Mouse (Mus musculus) fat pad, adult 2 months (tissue): ENCODE results near the gene Eef2k.

Experiments used
- DNase-seq: peaks from one replicate; pipeline ENCODE4 v3.0.0-alpha.2; 2011; ENCODE audit warnings: low read depth, low spot score; ENCODE audit errors: extremely low read depth

Eef2k gene

GRCm38 (mm10) chr7:120842345-120843036, at the start of gene Eef2k:
TSS of gene Eef2k (plus strand) at chr7:120842831.
- no peak for DNase-seq

DNA sequence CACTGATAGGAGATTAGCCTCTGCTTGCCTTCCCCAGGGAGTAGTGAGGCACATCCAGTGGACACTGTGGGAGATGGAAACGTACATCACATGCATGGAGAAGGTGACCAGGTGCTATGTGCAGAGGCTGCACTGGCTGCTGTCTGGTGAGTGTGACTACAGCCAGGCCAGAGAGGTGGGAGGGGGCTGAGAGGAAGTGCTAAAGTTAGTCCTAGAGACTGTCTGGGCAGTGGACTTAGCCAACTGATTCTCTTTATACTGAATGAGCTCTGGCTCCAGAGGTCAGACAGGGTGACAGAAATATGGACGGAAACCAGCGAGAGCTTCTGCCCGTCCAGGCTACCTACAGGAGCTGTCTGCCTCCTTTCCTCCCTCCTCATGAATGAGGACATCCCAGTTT, 47.1 kb upstream of the Eef2k start:
- no peak for DNase-seq

GRCm38 (mm10) chr7:120796369-120796768, 46.3 kb upstream of the Eef2k start:
- DNase-seq = no peak

GRCm38 (mm10) chr7:120803268-120803667, 39.4 kb upstream of the Eef2k start:
- no peak for DNase-seq

- DNase-seq = no peak
These were observed 32.9 kb upstream of the Eef2k start for GRCm38 (mm10) chr7:120809705-120810104.

- no peak for DNase-seq
These were observed 30.7 kb upstream of the Eef2k start, which contains the start of gene Gm5737 for GRCm38 (mm10) chr7:120811834-120812415. TSS of gene Gm5737 (plus strand) at chr7:120812365.

DNA sequence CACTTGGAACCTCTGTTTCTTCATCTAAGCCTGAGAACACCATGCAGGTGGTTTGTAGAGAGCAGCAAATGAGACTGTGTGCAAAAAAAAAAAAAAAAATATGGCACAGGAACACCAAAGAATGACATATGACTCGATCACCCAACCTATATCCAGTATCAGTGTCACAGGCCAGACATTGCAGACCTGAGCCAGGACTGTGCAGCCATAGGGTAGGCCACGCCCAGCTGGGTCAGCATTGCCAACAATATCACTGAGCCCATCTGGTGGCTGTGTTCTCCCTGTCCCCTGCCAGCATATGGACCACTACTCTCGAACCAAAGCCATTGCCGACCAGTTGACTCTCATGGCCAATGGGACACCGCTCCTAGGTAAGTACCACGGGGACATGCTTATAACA, 25.1 kb upstream of the Eef2k start:
- DNase-seq = no peak

DNA sequence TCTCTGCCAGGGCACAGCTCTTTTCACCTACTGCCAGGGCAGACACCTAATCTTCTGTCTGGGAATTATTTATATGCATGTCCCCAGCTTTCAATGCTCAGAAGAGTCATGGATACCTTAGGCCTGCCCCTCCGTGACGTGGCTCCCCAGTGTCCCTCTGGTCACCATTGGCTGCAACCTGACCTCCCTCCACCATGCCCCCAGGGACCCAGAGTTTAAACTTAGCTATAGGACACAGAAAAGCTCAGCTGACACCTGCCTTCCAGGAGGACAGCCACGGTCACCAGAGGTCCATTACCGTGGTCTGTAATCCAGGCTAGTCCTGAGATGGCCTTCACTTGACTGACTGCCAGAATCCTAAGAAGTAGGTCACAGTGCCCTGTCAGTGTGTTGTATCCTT, 23.2 kb upstream of the Eef2k start:
- DNase-seq = no peak

DNA sequence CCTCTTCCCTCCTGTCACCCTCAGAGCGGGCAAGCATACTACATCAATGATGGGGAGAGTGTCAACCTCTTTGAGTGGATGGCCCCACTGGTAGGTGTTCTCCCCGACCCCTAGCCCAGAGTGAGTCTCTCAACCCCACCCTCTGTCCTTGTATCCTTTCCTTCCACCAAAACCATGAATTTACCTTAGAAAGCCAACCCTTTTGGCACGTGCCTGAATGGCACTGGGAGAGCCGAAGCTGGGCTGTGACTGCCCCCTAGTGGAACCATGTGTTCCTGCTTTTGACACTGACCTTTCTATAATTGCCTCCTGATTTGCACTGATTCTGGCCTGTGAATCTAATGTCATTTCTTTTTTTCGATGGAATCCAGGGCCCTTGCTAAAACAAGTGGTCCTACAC, 19.4 kb upstream of the Eef2k start:
- no peak for DNase-seq

- DNase-seq = no peak
These were observed 17.5 kb upstream of the Eef2k start for GRCm38 (mm10) chr7:120825097-120825496.

DNA sequence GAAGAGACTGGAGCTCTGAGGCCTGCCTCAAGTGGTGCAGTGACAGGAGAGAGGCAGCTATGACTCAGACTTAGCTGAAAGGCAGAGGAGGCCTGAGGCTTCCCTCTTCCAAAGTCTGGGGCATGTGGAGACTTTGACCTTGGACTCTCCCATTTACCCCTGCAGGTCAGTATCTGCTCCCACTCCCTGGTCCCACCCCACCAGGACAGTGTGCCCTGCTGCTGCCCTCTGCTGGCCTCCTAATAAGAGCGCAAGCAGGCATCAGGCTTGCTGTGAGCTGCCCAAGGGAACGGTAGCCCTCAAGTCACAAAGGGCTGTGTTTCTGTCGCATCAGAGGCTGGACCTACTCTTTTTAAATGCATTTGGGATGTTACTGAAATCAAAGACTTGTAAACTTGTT, 16.2 kb upstream of the Eef2k start:
- DNase-seq = no peak

DNA sequence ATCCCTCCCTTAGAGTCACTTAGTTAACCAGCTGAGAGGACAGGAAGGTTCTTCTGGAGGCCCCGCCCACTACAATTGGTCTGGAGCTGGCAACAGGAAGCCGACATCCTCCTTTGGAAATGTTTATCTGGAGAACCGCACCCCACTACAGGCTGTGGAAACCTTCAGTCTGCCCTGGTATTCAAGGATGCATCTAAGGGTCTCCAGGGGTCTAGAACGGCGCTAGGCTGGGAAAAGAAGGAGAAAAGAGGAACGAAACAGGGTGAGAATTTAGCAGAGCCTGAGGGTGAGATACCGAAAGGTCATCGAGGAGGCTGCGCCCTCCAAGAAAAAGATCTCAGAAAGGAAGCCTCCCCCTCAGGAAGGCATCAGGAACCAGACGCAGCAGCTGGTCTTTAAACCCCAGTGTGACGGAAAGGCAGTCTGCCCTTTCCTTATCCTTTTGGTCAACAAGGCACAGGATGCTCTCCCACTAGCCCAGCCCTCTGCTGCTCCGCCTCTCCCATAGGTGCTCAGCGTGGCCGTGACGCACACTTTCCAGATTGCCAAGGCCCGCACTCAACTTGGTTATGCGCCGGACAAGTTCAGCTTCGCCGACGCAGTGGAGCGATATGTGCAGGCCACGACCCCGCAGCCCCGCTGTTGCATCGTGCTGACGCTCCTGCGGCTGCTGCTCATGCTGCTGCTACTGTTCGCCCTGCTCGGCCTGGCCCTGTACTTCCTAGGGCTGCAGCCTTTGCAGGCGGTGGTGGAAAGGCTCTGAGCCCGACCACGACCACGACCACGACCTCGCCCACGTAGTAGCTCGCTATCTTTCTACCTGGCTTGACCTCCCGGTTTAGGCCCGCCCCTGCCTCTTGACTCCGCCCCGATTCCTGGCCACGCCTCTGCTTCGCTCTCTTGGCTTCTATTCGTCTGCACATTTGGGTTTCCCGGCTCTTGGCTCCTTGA, 11.9 kb upstream of the Eef2k start:
- no peak for DNase-seq

GRCm38 (mm10) chr7:120834426-120834825, 8.2 kb upstream of the Eef2k start:
- DNase-seq = no peak

DNA sequence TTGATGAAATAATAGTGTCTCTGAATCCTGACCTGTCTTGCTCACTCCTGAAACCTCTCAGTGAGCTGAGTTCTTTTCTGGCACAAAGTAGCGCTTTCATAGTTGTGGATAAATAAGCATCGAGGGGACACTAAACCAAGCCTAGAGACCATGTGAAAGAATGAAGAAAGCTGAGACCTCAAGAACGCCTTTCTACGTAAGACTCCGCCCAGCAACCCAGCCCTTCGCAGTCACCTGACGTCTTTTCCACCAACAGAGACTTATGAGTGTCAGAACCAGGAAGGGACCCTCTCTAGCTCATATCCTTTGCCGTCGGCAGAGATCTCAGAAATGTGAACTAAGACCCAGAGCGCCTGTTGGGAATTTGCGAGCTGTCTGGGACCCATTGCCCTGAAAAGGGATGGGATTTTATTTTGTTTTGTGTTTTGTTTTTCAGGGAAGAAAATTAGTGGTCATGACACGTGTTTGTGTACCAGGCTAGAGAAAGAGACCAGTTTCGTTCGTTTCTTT, 7.7 kb upstream of the Eef2k start:
- no peak for DNase-seq

- no peak for DNase-seq
These were observed 6.9 kb upstream of the Eef2k start for GRCm38 (mm10) chr7:120835449-120836359.

DNA sequence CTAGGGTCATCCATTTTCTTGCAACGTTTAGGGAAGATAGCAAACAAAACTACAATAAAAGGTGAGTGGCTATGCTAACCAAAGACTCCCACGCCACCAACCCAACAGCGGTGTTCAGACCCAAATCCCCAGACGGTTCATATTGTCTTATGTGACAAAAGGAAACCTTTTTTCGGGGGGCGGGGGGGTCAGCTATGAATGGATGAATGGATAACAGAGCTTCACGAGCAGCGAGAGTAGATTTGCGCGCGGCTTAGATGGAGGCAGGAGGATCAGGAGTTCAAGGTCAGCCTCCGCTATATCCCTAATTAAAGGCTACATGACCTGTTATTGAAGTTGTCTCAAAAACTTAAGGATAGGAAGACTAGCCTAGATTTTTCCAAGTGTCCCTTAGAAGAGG, 6.3 kb upstream of the Eef2k start:
- no peak for DNase-seq

DNA sequence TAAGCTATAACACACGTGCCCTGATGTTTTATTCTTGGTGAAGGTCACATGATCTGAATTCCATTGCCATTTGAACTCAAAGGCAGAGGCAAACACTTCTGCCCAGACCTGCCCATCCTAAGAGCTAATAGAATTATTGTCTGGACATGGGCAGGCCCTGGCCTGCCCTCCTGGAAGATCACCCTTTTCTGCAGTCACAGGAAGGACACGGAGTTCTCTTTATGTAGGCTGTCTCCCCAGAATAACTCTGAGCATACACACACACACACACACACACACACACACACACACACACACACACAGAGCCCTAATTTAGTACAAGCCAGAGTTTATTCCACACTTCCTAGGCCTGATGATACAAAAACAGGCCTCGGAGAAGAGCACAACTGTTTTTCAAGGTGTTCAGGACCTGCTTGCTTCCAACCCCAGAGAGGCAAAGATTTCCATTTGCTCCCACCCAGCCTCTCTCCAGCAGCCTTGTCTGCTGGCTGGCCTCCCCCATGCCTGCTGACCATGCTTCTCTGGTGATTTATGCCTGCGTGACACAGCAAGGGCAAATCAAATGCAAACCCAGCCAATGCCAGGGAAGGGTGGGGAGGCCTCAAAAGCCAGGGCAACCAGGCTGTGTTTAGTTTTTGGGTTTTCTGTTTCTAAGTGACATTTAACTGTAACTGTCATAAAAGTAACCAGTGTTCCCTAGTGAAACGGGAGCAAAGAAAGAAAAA, 4.0 kb upstream of the Eef2k start:
- DNase-seq = peak; percentile 97

DNA sequence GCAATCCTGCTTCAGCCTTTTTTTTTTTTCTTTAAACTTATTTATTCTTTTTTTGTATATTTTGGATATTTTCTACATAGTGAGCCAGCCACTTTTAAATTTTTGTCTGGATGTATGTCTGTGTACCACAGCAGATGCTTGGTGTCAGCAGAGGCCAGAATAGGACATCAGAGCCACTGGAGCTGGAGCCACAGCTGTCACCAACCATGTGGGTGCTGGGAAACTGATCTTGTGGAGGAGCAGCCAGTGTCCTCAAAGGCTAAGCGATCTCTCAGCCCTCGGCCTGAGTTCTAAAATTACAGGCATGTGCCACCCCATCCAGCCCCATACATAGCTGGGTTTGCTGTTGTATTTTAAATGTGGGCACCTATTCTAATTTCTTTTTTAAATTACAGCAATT, 2.8 kb upstream of the Eef2k start:
- DNase-seq = no peak

DNA sequence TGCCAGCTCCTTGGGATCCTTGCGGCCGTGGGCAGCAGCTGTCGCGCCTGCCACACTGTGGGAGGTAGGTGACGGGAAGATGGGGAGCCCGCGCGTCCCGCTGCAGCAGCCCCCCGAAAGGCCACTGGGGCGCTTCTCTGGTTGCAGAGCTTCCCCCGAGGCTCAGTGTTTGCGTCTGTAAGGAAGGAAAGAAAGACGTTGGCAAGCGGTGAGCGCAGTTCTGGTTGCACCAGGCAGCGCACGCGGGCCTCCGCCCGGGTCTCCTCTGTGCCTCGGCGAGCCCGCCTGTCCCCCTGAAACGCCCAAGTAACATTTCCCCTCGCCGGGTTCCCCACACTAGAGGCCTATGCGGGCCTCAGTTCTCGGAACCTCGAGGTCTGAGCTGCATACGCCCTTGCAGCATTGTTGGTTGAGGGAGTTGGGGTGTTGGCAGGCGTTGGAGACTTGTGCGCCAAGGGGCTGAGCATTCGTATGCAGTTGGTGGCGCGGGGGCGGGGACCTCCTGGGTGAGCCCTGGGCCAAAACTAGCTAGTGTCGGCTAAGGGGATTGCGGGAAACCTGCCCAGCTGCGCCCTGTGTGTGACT, 498 bp downstream of the Eef2k start:
- DNase-seq = no peak
